22 mouse cellular contexts compared by ENCODE assay signal in the genomic region with DNA sequence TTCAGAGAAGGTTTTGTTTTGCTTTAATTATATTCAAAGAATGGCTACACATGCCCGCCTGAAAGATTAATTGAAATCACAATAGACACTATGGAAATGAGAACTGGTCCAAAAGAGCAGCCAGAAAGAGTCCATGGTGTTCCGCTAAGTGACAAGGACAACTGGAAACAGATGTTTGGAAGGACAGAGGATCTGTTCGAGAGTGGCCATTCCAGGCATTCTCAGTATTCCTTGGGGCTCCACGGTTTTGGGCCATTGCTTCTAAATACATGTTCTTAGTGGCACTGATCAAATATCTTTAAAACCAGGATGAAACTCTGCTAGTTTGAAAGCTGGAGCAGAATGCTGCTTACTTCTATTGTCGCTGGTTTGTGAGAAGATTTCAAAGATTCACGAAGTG.
A peak's percentile ranks its signal among the peaks of the same experiment; 100 is the strongest.
DNase-seq lines count a peak whose midpoint lies in the region; ATAC-seq lines count a peak whose summit lies in the region.
"Had no signal": no experiment of that assay in that cellular context is flagged by ENCODE, and none has a peak within 500 bp of the region (broad histone marks: within the 10 kb centered on the region; RNA-seq: fewer than 3 reads in every experiment).

No protein-coding gene starts in this region.

- H3K4me2 ChIP-seq in kidney, embryonic 14.5 days (replicated peaks; ENCODE audit: low read depth, low read length) = no peak overlapping the region
- H3K4me2 ChIP-seq in forebrain, embryonic 12.5 days = no peak overlapping the region
- H3K4me2 ChIP-seq: heart, embryonic 11.5 days; hindbrain, embryonic 12.5 days had no signal

- no peaks in the 10 kb centered on the region for H3K36me3 ChIP-seq in kidney, embryonic 14.5 days (ENCODE audit: control insufficient read depth, insufficient read depth, low read length)
- H3K36me3 ChIP-seq in forebrain, embryonic 12.5 days (replicated peaks) = no peaks in the 10 kb centered on the region
- H3K36me3 ChIP-seq: hindbrain, embryonic 12.5 days had no signal

- 0 out of 2 replicates have a peak, but pooled peaks have one; percentile 28 for ATAC-seq in kidney, embryonic 14.5 days (ENCODE audit: low FRiP score, low TSS enrichment)
- no peak for ATAC-seq in forebrain, embryonic 12.5 days (ENCODE audit: low FRiP score)
- ATAC-seq: activated CD4-positive, CD25-positive, alpha-beta regulatory T cell, adult 4 months; forebrain, embryonic 16.5 days; hindbrain, embryonic 16.5 days; inflammation-experienced regulatory T-cells, adult 6 months; intestine, postnatal 0 days; Patski had no signal

- no peak overlapping the region for H3K9ac ChIP-seq in kidney, embryonic 14.5 days (ENCODE audit: low read depth, low read length)
- no peak overlapping the region for H3K9ac ChIP-seq in forebrain, embryonic 12.5 days
- H3K9ac ChIP-seq: hindbrain, embryonic 12.5 days had no signal

- H3K27ac ChIP-seq in kidney, embryonic 14.5 days (ENCODE audit: low read depth, low read length) = peak overlapping the region; percentile 53; the same call in 1 of the 2 replicates
- H3K27ac ChIP-seq in forebrain, embryonic 12.5 days = no peak overlapping the region
- H3K27ac ChIP-seq: hindbrain, embryonic 12.5 days had no signal

- no peaks in the 10 kb centered on the region for H3K27me3 ChIP-seq in kidney, embryonic 14.5 days (ENCODE audit: control insufficient read depth, insufficient read depth, low read length)
- H3K27me3 ChIP-seq in forebrain, embryonic 12.5 days = no peaks in the 10 kb centered on the region
- H3K27me3 ChIP-seq: hindbrain, embryonic 12.5 days; Patski had no signal

- H3K4me3 ChIP-seq in kidney, embryonic 14.5 days (ENCODE audit: low read length) = no peak overlapping the region
- no peak overlapping the region for H3K4me3 ChIP-seq in forebrain, embryonic 12.5 days (replicated peaks)
- H3K4me3 ChIP-seq: hindbrain, embryonic 12.5 days had no signal

- H3K4me1 ChIP-seq in kidney, embryonic 14.5 days (ENCODE audit: control insufficient read depth, insufficient read depth, low read length) = peaks cover 9% of the 10 kb centered on the region; the same call in 1 of the 2 replicates
- peaks cover 9% of the 10 kb centered on the region for H3K4me1 ChIP-seq in forebrain, embryonic 12.5 days

- WGBS in kidney, embryonic 14.5 days = 56% methylated on average over 6 of the region's 6 CpGs
- 35% methylated on average over 6 of the region's 6 CpGs for WGBS in forebrain, embryonic 12.5 days

- H3K9me3 ChIP-seq in kidney, embryonic 14.5 days (ENCODE audit: control insufficient read depth, low read length) = no peaks in the 10 kb centered on the region
- H3K9me3 ChIP-seq in forebrain, embryonic 12.5 days = no peaks in the 10 kb centered on the region
- H3K9me3 ChIP-seq: hindbrain, embryonic 12.5 days had no signal

- peak; percentile 40 for DNase-seq in embryo, embryonic 10.5 days (ENCODE audit: low spot score)
- no peak for DNase-seq in embryo, embryonic 9.5 days (ENCODE audit: extremely low spot score)
- DNase-seq in kidney, adult 11 months = no peak
- DNase-seq in retina, postnatal 1 day = peak; percentile 35
- no peak for DNase-seq in retina, embryonic 14.5 days (ENCODE audit: low spot score)
- peak; percentile 49 for DNase-seq in skeletal muscle tissue, adult 2 months (ENCODE audit: low read depth, low spot score)
- DNase-seq: adrenal gland, adult 8-10 months; adrenal gland, postnatal 36 days; cerebellum, adult 11 months; cerebellum, adult 8-10 months; cerebellum, postnatal 25 days; gastrocnemius, postnatal 10 days had no signal

Comparison
In these comparisons a context has a peak if more than half of its experiments do, and no peak if none do; other contexts are left out.
1. DNase-seq: peak in embryo, embryonic 10.5 days (single experiment), retina, postnatal 1 day (single experiment) and skeletal muscle tissue, adult 2 months (single experiment); none in embryo, embryonic 9.5 days (single experiment), kidney, adult 11 months (single experiment) and retina, embryonic 14.5 days (single experiment).